Mouse (Mus musculus) ES-E14 (cell line): ENCODE data around the gene Chsy1. TPM values are rescaled to one million over a fixed set of nuclear protein-coding genes. Genes with fewer than 3 reads are reported as not detected.

Experiments used
- DNase-seq: peaks from one replicate; pipeline ENCODE4 v3.0.0-alpha.2; 2013; ENCODE audit warnings: low read depth, low spot score
- H3K27ac ChIP-seq: 2 replicates; pipeline ENCODE4 v1.5.1; 2012; ENCODE audit warnings: low read depth, mild to moderate bottlenecking, low read length, moderate library complexity, mixed read lengths; ENCODE audit not compliant: poor library complexity, insufficient read depth, severe bottlenecking
- H3K36me3 ChIP-seq: 2 replicates; pipeline ENCODE4 v1.6.1; 2012; ENCODE audit warnings: mild to moderate bottlenecking, low read length, moderate library complexity, mixed read lengths; ENCODE audit not compliant: control insufficient read depth, poor library complexity, insufficient read depth, severe bottlenecking
- H3K4me1 ChIP-seq, 2 experiments: fragments of 150-350 bp in 1 of 2; sonication (generic) in 1 of 2; 2 replicates each; pipeline ENCODE4 v1.6.1; 2012; ENCODE audit warnings: low read length in 2 of 2, mild to moderate bottlenecking in 1 of 2, mixed read lengths in 1 of 2; ENCODE audit not compliant: control insufficient read depth in 2 of 2, insufficient read depth in 2 of 2, poor library complexity in 1 of 2
- H3K4me3 ChIP-seq, 2 experiments: fragments of 150-350 bp in 1 of 2; sonication (generic) in 1 of 2; 2 replicates each; pipeline ENCODE4 v1.5.1; 2012; ENCODE audit warnings: low read length in 2 of 2, low read depth in 1 of 2, mild to moderate bottlenecking in 1 of 2, mixed read lengths in 1 of 2; ENCODE audit not compliant: insufficient read depth in 1 of 2, poor library complexity in 1 of 2, severe bottlenecking in 1 of 2
- H3K9ac ChIP-seq: 2 replicates; pipeline ENCODE4 v1.6.1; 2012; ENCODE audit warnings: low read depth, mild to moderate bottlenecking, low read length, mixed read lengths; ENCODE audit not compliant: poor library complexity, insufficient read depth, severe bottlenecking
- H3K9me3 ChIP-seq: fragments of 150-350 bp; sonication (generic); 2 replicates; pipeline ENCODE4 v1.6.1; 2012; ENCODE audit warnings: low read depth, mild to moderate bottlenecking, low read length; ENCODE audit not compliant: control insufficient read depth, insufficient read depth
- CHD2 ChIP-seq: IDR thresholded peaks from 2 replicates; pipeline ENCODE4 v1.6.1; 2014; ENCODE audit warnings: mild to moderate bottlenecking, low read depth, low read length, inconsistent platforms
- HCFC1 ChIP-seq: IDR thresholded peaks from 2 replicates; pipeline ENCODE4 v1.6.1; 2012; ENCODE audit warnings: low read length, inconsistent platforms, borderline replicate concordance; ENCODE audit not compliant: insufficient read depth
- MAFK ChIP-seq: IDR thresholded peaks from 2 replicates; pipeline ENCODE4 v1.6.1; 2014; ENCODE audit warnings: mild to moderate bottlenecking, low read depth, low read length, inconsistent platforms; ENCODE audit not compliant: insufficient read depth
- ZC3H11A ChIP-seq: IDR thresholded peaks from 2 replicates; pipeline ENCODE4 v1.6.1; 2012; ENCODE audit warnings: low read depth, mild to moderate bottlenecking, inconsistent platforms, low read length, borderline replicate concordance
- ZNF384 ChIP-seq: IDR thresholded peaks from 2 replicates; pipeline ENCODE4 v1.6.1; 2012; ENCODE audit warnings: low read depth, low read length, inconsistent platforms
- in situ Hi-C, 2 experiments: fragments of 600-800 bp; cut with MboI; formaldehyde crosslinking; loops; one replicate each; pipeline ENCODE4 v1.15.1; 2025; ENCODE audit warnings: low sequenced_read_pairs in 2 of 2, inconsistent platforms in 1 of 2; ENCODE audit not compliant: unreplicated experiment in 2 of 2
- total RNA-seq: library from RNA; depleted of rRNA; stranded (reverse); fragments of 300-350 nt; gene quantifications from 2 replicates; pipeline ENCODE4 v1.2.3, GENCODE M21; 2012

Chsy1 gene
- total RNA-seq, 1 experiment, result 30.8 TPM

GRCm38 (mm10) chr7:66180711-66181365 lies 71.5 kb downstream of the Chsy1 start:
- H3K9me3 ChIP-seq, result no peaks in the 10 kb centered on the region
- in situ Hi-C loops, result no loop called here
- no peaks in the 10 kb centered on the region for H3K36me3 ChIP-seq
- DNase-seq, result no peak
- TF ChIP-seq ZC3H11A, result no peak
- no peak for TF ChIP-seq ZNF384
- TF ChIP-seq CHD2, result no peak
- no peak for TF ChIP-seq MAFK
- no peak for TF ChIP-seq HCFC1
- no peak overlapping the region for H3K27ac ChIP-seq
- H3K9ac ChIP-seq, result no peak overlapping the region
- no peak overlapping the region for H3K4me3 ChIP-seq
- H3K4me1 ChIP-seq, result no peaks in the 10 kb centered on the region; a peak in 1 of 4 replicates

DNA sequence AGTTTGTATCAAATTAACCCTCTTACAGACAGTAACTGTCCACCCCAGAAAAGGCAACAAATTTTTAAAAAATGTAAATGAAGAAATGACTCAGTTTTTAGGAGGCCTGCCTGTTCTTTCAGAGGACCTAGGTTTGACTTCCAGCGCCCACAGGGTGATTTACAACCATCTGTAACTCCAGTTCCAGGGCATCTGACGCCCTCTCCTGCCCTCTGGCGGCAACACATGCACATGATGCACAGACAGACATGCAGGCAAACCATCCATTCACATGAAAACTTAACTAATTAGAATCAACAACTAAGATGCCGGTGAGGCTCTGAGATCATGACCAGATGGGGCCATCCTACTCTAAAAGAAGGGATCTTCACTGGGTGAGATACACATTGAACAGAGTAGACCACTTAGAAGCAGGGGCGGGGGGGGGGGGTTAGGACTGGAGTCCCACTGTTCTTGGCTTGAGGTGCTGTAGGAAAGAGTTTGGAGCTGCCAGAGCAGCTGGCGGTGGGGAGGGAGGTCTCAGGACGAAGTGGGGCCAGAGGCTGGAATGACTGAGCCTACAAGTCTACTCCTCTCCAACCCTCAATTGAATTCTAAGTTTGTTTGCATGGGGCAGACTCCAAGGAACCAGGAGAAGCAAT lies 72.9 kb downstream of the Chsy1 start:
- H3K36me3 ChIP-seq, result no peaks in the 10 kb centered on the region
- no peak overlapping the region for H3K4me3 ChIP-seq
- H3K4me1 ChIP-seq, result no peaks in the 10 kb centered on the region; a peak in 1 of 4 replicates
- no peak overlapping the region for H3K9ac ChIP-seq
- TF ChIP-seq MAFK (no peak), ZC3H11A (no peak), CHD2 (no peak)
- DNase-seq, result no peak
- in situ Hi-C loops, result no loop called here
- no peaks in the 10 kb centered on the region for H3K9me3 ChIP-seq
- no peak overlapping the region for H3K27ac ChIP-seq

GRCm38 (mm10) chr7:66183404-66183803 lies 74.1 kb downstream of the Chsy1 start:
- Histone ChIP-seq H3K4me1 (no peaks in the 10 kb centered on the region; a peak in 1 of 4 replicates), H3K4me3 (no peak overlapping the region), H3K9me3 (no peaks in the 10 kb centered on the region), H3K36me3 (no peaks in the 10 kb centered on the region), H3K27ac (no peak overlapping the region), H3K9ac (no peak overlapping the region)
- in situ Hi-C loops, result no loop called here
- TF ChIP-seq MAFK (no peak), ZC3H11A (no peak), HCFC1 (no peak), CHD2 (no peak), ZNF384 (no peak)
- no peak for DNase-seq

GRCm38 (mm10) chr7:66184026-66184425 lies 74.7 kb downstream of the Chsy1 start:
- Histone ChIP-seq H3K9ac (no peak overlapping the region), H3K4me1 (no peaks in the 10 kb centered on the region; a peak in 1 of 4 replicates), H3K9me3 (no peaks in the 10 kb centered on the region), H3K27ac (no peak overlapping the region), H3K36me3 (no peaks in the 10 kb centered on the region), H3K4me3 (no peak overlapping the region)
- DNase-seq, result no peak
- no peak for TF ChIP-seq HCFC1
- TF ChIP-seq ZNF384, result no peak
- no peak for TF ChIP-seq CHD2
- no peak for TF ChIP-seq ZC3H11A
- TF ChIP-seq MAFK, result no peak
- in situ Hi-C loops, result no loop called here
